Mouse (Mus musculus): Measurements from ENCODE around the gene Urm1.

GRCm38 (mm10) chr2:29815678-29816371, 4.0 kb upstream of the Urm1 start:
- no peak for TF ChIP-seq CTCF (IDR thresholded peaks at IDR 0.05; ENCODE audit: insufficient read depth, low read length)
- TF ChIP-seq POLR2A (IDR thresholded peaks at IDR 0.05; ENCODE audit: borderline replicate concordance, extremely low read depth, low read depth, low read length): no peak

Measured in lung, adult 2 months (tissue).